Mouse (Mus musculus) thymus, adult 2 months (tissue): ENCODE data around the gene Bpifb6. TPM values are rescaled to one million over a fixed set of nuclear protein-coding genes. Genes with fewer than 3 reads are reported as not detected.

ENCODE experiments used
- DNase-seq: peaks from one replicate; pipeline ENCODE4 v3.0.0; 2021
- H3K27ac ChIP-seq: fragments of 200-500 bp; 2 replicates; pipeline ENCODE4 v1.5.1; 2012; ENCODE audit warnings: low read length, control low read depth; ENCODE audit not compliant: control insufficient read depth, insufficient read depth
- H3K27me3 ChIP-seq: fragments of 200-500 bp; 2 replicates; pipeline ENCODE4 v1.6.1; 2012; ENCODE audit warnings: mild to moderate bottlenecking, low read length, moderate library complexity, mixed read lengths; ENCODE audit not compliant: control insufficient read depth, insufficient read depth
- H3K36me3 ChIP-seq: fragments of 200-500 bp; 2 replicates; pipeline ENCODE4 v1.6.1; 2012; ENCODE audit warnings: mild to moderate bottlenecking, low read length, moderate library complexity; ENCODE audit not compliant: control insufficient read depth, insufficient read depth
- H3K4me1 ChIP-seq: fragments of 200-500 bp; replicated peaks from 2 replicates; pipeline ENCODE4 v1.6.1; 2012; ENCODE audit warnings: low read length; ENCODE audit not compliant: control insufficient read depth, insufficient read depth
- H3K4me3 ChIP-seq: fragments of 200-500 bp; 2 replicates; pipeline ENCODE4 v1.5.1; 2012; ENCODE audit warnings: mild to moderate bottlenecking, low read length, control low read depth, moderate library complexity; ENCODE audit not compliant: control insufficient read depth, insufficient read depth
- CTCF ChIP-seq: fragments of 200-500 bp; IDR thresholded peaks from 2 replicates; pipeline ENCODE4 v1.5.1; 2012; ENCODE audit warnings: mild to moderate bottlenecking, control low read depth, low read length, moderate library complexity, borderline replicate concordance; ENCODE audit not compliant: control insufficient read depth, poor library complexity, insufficient read depth; ENCODE audit errors: extremely low read depth
- POLR2A ChIP-seq: fragments of 200-500 bp; IDR thresholded peaks from 2 replicates; pipeline ENCODE4 v1.6.1; 2012; ENCODE audit warnings: mild to moderate bottlenecking, low read length, control low read depth, moderate library complexity; ENCODE audit not compliant: control insufficient read depth, poor library complexity, insufficient read depth; ENCODE audit errors: extremely low read depth
- WGBS: fragments of 180-500 bp; shearing (Covaris S2); methylation state at CpG from one replicate; pipeline ENCODE4 v1.1.7; 2018; 5-methylcytosine and 5-hydroxymethylcytosine counted together
- polyA plus RNA-seq: library from polyadenylated mRNA; depleted of rRNA; stranded (reverse); fragments of >200 nt; gene quantifications from 2 replicates; pipeline ENCODE4 v1.2.3, GENCODE M21; 2012; rRNA removed

Bpifb6 gene
- polyA plus RNA-seq, result 0.23 and 0.27 TPM in 2 replicates

- H3K27me3 ChIP-seq, result no peaks in the 10 kb centered on the region
- TF ChIP-seq CTCF, result no peak
- no peak for TF ChIP-seq POLR2A
- DNase-seq, result no peak
- WGBS, result 89% methylated on average over 4 of the region's 4 CpGs
- H3K4me3 ChIP-seq, result no peak within 1 kb of the TSS
- no peaks in the 10 kb centered on the region for H3K4me1 ChIP-seq
- H3K27ac ChIP-seq, result no peak within 1 kb of the TSS
- no peaks in the 10 kb centered on the region for H3K36me3 ChIP-seq
Observed at GRCm38 (mm10) chr2:153900088-153900487, at the start of gene Bpifb6. TSS of gene Bpifb6 (plus strand) at chr2:153900388.

DNA sequence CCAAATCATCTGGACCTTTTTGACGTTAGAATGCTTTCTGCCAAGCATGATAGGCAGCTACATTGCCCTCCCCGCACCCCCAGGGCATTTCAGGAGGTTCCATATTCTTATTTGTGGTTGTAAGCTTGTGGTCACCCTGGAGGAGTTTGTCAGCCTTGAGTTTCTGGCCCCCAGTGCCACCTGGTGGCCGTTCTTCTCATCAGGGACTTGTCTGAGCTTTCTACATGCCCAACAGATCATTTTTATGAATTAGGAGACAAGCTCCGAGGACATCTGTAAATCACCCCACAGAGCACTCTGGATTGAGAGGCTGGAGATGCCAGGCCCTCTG, 49.2 kb upstream of the Bpifb6 start:
- TF ChIP-seq POLR2A, result no peak
- no peak for TF ChIP-seq CTCF
- H3K36me3 ChIP-seq, result no peaks in the 10 kb centered on the region
- 8% methylated on average over 4 of the region's 4 CpGs for WGBS
- H3K4me3 ChIP-seq, result no peak overlapping the region
- H3K27me3 ChIP-seq, result no peaks in the 10 kb centered on the region
- no peaks in the 10 kb centered on the region; the same call in 1 of the 2 replicates for H3K4me1 ChIP-seq
- peak; percentile 41 for DNase-seq
- H3K27ac ChIP-seq, result no peak overlapping the region

- 48% methylated on average over 5 of the region's 5 CpGs for WGBS
Observed at GRCm38 (mm10) chr2:153853544-153853943, 46.6 kb upstream of the Bpifb6 start.

GRCm38 (mm10) chr2:153859581-153859980, 40.6 kb upstream of the Bpifb6 start:
- Histone ChIP-seq H3K27ac (no peak overlapping the region), H3K27me3 (no peaks in the 10 kb centered on the region), H3K4me1 (no peaks in the 10 kb centered on the region), H3K4me3 (no peak overlapping the region), H3K36me3 (no peaks in the 10 kb centered on the region)
- no peak for DNase-seq
- WGBS, result 83% methylated on average over 2 of the region's 2 CpGs
- TF ChIP-seq CTCF, result no peak
- no peak for TF ChIP-seq POLR2A

More at GRCm38 (mm10) chr2:153853544-153853943, 46.6 kb upstream of the Bpifb6 start:
- TF ChIP-seq POLR2A (no peak), CTCF (no peak)
- Histone ChIP-seq H3K4me3 (no peak overlapping the region), H3K4me1 (no peaks in the 10 kb centered on the region; the same call in 1 of the 2 replicates), H3K27ac (no peak overlapping the region), H3K27me3 (no peaks in the 10 kb centered on the region), H3K36me3 (no peaks in the 10 kb centered on the region)
- DNase-seq, result no peak

GRCm38 (mm10) chr2:153860315-153860714, 39.9 kb upstream of the Bpifb6 start:
- no peaks in the 10 kb centered on the region for H3K36me3 ChIP-seq
- DNase-seq, result no peak
- WGBS, result 95% methylated on average over 11 of the region's 11 CpGs
- H3K4me3 ChIP-seq, result no peak overlapping the region
- no peaks in the 10 kb centered on the region for H3K4me1 ChIP-seq
- no peak for TF ChIP-seq POLR2A
- TF ChIP-seq CTCF, result no peak
- no peak overlapping the region for H3K27ac ChIP-seq
- H3K27me3 ChIP-seq, result no peaks in the 10 kb centered on the region

- Histone ChIP-seq H3K27me3 (no peaks in the 10 kb centered on the region), H3K27ac (no peak overlapping the region), H3K4me1 (no peaks in the 10 kb centered on the region), H3K4me3 (no peak overlapping the region), H3K36me3 (no peaks in the 10 kb centered on the region)
- WGBS, result 63% methylated on average over 3 of the region's 3 CpGs
- DNase-seq, result no peak
- TF ChIP-seq CTCF, result no peak
- no peak for TF ChIP-seq POLR2A
Observed at GRCm38 (mm10) chr2:153860715-153861114, 39.5 kb upstream of the Bpifb6 start.

DNA sequence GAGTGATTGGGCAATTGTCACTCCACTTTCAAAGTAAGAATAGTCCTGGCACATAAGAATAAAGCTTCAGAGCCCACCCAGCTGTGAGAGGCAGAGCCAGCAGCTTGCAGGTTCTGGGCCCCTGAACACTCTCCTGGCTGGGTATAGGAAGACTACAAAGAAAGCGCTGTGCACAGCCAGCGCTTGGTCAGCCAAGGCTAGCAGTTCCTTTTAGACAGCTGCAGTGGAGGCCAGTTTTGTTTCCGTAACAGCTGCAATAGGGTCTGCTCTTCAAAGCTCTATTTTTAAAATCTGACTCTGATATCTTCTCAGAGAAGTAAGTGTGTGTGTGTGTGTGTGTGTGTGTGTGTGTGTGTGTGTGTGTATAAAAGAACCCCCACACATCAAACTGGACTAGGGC, 38.2 kb upstream of the Bpifb6 start:
- H3K36me3 ChIP-seq, result no peaks in the 10 kb centered on the region

More for the DNA sequence above, 38.2 kb upstream of the Bpifb6 start:
- no peaks in the 10 kb centered on the region for H3K27me3 ChIP-seq
- no peak overlapping the region for H3K27ac ChIP-seq
- TF ChIP-seq POLR2A (no peak), CTCF (no peak)
- no peak for DNase-seq
- 75% methylated on average over 3 of the region's 3 CpGs for whole genome bisulfite sequencing
- no peaks in the 10 kb centered on the region for H3K4me1 ChIP-seq
- H3K4me3 ChIP-seq, result no peak overlapping the region
